Mouse (Mus musculus) thymus, adult 18-20 months (tissue): Measurements from ENCODE around the gene Stx7.

Experiments
- DNase-seq, 2 experiments: peaks; one replicate each; pipeline ENCODE4 v3.0.0; 2022; ENCODE audit warnings: mixed read lengths in 2 of 2

Stx7 gene

DNA sequence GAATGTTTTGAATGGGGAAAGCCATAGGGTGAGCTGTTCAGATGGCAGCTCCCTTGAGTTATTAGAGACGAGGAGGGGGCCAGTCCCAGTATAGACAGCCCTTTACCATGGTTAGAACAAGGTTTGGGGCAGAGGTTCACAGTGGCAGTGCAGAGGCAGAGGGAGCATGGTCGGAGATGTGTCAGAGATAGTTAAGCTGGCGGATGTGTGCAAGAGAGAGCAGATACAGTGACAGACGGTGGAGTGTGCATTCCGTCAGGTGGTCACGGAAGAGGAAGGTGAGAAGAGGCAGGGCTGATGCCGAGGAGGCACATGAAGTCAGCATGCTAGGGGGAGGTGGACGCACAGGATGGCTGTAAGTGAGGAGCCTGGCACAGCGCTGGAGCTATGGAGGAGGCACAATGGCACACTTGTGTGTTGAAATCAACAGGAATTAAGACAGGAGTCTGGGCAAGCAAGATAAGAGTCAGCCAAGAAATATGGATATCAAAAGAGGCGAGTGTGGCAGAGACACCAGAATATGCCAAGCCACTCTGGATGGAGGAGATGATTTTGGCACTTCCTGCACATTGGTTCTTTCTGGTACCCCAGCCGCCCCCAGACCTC is 19.0 kb downstream of the Stx7 start:
- DNase-seq: no peak

DNA sequence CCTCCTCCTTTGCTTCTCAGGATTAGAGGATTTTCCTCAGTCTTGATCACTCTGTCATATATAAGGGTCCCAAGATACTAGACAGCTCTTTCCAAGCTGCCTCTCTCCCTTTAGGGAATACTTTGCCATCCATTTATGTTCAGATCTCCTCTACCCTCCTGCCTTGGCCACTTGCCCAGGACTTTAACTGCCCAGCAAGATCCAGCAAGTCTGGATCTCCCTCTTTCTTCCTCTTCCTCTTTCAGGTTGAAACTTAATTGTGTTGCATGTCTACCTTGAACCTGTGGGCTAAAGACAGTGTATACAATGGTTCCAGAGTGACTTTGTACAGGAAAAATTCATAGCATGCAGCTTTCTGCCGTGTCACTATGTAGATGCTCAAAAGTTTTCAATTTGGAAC is 19.8 kb downstream of the Stx7 start:
- no peak for DNase-seq

DNA sequence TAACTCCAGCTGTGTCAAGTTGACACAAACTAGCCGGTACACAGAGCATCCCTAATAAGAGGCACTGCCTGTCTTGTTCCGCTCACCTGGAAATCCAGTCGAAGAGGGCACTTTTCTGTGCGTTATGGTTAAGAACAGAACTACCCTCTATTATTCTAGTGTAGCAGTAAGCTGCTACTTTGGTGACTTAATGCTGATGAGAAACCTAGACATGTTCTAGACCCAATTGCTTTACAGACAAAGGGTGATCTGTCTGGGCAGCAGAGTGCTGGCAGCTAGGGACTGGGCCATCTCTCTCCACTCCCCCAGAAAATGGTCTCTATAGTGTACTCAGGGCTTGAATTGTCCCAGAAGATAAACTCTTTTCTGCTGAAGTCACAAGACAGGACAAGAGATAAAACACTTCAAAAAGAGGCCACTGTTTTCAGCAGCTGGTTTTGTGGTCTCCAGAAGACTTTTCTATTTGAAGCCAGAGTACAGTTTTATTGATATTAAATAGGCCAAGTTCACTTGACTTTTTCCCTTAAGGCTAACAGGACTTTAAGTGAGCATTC is 22.9 kb downstream of the Stx7 start:
- no peak for DNase-seq

DNA sequence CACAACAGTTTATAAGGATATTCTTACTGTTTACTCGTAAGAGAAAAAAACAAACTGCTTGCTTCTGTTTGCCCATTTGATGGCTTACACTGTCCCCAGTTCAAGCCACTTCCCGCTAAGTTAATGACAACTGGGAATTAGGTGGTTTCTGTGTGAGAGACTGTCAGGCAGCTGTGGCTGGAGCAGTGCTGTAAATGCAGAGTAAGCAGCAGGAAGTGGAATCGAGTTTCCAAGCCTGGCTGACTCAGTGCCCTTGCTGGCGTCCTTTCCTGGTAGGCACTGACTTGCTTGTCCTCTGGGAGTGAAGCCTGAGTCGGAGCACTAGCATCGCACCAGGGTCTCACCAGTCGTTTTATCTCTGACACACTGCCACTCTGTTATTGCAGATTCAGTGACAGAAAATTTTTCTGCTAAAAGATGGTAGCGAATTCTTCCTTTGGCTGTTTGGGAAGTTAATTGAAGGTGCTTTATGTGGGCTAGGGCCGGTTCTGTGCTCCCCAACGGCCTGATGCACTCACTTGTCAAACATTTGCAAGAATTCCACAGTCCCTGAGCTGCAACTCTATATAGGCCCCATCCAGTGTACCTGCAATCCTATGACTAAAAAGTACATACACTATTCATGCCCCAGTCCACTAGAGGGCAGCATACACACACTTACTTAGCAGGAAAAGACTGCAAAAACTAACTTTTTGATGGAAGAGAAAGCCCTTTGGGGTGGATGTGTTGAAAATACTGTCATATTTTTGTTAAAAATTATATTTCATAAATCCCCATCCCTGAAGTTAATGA is 24.3 kb downstream of the Stx7 start:
- peak in 1 of 2 experiments; percentile 7 for DNase-seq

DNA sequence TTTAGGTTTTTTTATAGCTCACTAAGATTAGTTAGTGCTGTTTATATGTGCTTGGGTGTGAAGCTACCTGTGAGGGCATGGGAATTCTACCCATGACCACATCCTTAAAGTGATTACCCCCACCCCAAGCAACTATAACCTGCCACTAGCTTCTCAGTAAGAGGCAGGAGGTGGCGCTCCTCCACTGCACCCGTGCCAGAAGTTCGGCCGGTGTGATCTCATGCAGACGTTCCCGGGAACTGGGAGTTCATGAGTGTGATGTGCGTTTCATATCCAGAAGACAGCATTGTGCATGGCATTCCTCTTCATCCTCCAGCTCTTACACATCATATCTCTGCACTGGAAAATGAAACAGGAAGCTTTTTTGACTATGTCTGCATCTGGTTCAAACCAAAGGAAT is 41.3 kb downstream of the Stx7 start:
- DNase-seq: no peak

DNA sequence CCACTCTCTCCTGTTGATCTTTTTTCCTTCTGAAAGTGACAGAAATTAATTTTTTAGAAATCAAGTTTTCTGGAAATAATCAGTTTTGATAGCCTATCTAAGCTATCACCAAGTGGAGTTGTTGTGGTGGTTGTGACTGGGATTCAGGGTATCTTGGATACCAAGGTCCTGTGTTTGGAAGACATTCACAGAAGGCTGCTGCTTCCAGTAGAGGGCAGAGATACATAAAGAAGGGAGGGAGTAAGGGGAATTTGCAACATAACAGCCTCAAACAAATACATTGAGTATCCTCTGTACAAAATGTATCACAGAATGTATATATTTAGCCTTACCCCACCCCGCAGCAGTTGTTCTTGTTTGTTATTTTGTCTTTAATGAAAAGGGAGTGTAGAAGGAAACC is 42.9 kb downstream of the Stx7 start:
- DNase-seq: no peak

DNA sequence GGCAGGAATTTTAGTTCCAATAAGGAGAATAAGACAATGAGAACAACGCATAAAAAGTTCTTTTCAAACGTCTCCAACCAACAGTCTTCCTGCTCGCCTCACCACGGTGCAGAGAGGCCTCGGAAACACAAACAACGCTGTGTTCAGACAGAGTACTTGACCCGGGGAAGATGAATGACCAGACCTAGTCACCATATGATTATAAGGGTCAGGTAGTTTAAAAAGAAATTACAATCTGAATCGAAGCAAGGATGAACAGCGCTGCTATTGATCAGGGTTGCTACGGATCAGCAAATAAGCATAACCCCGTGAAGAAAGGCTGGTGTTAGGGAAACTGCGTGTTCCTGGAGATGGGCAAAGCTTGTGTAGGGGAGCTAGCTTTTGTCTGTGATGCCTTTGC is 50.2 kb downstream of the Stx7 start:
- DNase-seq: no peak

DNA sequence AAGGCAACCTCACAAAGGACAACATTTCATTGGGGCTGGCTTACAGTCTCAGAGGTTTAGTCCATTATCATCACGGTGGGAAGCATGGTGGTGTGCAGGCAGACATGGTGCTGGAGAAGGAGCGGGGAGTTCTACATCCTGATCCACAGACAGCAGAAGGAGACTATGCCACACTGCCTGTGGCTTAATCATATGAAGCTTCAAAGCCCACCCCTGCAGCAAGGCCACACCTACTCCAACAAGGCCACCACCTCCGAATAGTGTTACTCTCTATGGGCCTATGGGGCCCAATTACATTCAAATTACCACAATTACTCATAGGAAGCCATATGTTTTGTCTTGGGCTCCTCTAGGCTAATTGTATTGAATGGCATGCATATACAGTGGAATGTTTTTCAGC is 51.0 kb downstream of the Stx7 start:
- no peak for DNase-seq

DNA sequence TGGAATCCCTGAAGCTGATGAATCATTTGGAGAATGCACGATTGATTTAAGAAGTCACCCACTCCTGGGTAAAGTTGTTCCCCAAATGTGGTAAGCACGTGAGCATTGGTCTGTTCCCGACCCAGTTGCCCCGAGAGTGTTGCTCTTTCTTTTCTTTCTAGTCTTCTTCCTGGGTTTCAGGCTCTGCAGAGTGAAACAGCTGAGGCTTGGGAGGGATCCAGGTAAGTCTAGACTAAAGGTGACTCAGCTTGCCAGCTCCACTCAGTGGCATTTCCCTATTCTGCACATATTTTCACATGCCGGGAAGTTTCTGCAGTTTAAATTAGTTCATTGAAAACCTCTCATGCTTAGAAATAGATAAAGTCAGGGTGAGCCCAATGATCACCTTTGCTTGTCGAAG is 61.0 kb downstream of the Stx7 start:
- DNase-seq: no peak

DNA sequence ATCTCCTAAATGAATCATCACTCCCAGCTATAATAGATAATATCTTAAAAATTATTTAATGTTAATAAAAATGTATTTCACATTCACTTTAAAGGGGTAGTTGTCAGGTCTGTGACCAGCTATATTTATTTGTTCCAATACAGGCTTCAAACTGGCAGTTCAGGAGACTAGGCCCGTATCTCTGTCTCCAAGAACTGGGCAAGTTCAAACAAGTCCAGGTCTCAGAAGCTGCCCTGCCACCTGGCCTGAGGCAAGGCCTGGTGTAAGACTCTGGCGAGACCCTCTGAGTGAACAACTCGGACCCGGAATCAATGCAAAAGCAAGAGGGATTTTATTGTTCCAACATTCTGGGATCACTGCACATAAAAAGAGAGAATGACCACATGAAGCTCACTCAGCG is 64.2 kb downstream of the Stx7 start:
- no peak for DNase-seq

DNA sequence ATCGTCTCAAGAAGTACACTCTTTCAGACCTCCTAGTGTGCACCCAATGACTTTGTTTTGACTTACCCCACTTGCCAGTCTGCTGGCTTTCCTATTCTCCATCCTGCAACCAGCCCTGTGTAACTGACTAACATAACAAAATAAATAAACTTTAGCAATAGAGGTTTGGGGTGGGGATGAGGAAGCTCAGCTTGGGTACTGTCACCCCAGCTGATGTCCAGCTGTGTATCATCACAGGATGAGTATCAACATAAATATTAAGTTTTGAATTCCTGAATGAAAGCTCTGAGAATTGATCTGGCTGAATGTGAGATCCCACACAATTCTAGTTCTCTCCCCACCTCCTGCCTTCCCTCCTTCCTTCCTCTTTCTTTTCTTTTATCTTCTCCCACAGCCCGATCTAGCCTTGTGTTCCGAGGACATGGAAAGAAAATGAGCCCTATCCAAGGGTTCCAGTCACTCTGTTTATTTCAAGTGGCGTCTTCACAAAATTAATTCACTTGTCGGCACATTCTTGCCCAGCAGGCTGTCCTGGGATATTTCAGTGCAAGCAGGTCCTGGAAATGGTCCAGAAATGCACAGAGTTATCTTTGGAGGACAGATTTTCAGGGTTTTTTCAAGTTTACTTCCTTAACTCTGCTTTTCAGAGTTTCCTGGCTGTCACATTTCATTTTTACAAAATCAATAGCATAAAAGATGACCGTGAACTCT is 68.6 kb downstream of the Stx7 start:
- no peak for DNase-seq

DNA sequence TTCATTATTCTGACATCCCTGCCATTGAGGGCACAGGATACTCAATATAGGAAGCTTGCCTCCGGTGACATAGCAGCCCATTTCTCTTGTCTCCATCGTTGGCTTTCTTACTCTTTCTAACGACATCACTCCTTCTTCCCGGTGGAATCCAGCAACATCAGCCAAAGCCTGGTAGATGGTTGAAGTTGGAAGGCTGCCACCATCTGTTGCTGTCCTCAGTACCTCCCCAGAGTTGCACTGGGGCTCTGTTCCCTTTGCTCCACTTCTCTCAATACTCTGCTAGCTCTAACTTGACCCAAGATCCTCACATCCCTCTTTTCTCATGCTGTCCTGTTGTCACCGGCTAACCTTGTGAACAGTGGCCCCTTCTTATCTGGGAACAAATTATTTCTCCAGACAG is 71.8 kb downstream of the Stx7 start:
- DNase-seq: no peak

DNA sequence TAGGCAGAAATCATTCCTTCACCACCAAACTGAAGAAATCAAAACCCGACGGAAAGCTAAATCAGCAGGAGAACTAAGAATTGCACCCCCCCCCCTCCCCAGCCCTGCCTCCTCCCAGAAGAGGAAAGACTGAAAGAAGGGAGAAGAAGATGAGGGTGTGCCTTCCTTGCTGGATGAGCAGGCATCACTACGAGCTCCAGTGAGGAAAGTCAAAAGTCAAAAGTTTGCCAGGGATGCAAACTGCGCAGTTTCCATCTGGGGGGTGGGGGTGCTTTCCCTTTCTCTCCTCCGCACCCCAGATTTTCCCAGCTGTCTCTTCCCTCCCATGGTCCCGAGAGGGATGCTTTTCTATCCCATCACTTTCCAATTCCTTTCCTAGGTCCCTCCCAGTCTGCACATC is 73.8 kb downstream of the Stx7 start:
- no peak for DNase-seq

DNA sequence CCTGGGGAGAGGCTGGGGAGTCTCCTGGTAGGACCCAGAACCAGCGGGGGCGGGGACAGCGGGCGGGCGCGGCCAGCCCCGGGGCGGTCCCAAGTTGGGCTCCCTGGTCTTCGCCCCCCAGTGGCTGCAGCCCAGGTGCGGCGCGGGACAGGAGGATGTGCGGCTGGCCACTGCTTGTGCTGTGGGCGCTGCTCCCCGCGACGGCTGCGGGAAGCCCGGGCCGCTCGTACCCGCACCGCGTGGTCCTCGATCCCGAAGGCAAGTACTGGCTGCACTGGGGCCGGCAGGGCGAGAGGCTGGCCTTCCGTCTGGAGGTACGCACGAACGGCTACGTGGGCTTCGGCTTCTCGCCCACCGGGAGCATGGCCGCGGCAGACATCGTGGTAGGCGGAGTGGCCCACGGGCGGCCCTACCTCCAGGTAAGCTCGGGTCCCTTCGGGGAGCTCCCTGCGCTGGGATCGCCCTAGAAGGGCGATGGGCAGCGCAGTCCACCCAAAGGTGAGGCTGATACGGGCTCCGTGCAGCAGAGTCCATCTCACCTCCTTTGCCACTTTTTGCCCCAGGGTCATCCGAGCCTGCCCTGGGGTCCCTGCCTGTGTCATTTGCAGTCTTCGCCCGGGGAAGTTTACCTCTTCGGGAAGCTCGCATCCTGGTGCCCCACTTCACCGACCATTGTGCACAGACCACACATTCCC is 74.5 kb downstream of the Stx7 start, which contains the start of gene Moxd1:
TSS of gene Moxd1 (plus strand) at position 69 of the 695 bp plus-strand sequence.
- peak in 1 of 2 experiments; percentile 3 for DNase-seq

DNA sequence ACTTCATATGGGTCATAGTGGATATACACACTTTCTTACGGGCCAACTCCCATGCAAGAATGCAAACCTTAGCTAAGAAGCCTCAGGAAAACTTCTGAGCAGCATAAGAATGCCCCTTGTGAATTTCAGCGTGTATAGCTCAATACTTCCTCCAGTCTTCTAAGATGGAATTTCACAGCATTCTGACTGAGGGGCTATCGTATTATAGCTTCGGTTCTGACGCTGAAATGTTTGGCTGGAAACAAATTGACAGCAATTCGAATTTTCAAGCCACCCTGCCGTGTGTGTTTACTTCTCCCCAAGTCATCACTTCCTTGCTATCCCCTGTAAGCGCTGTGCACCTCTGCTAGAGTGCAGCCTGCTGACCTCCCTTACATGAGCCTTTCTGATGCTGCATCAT is 75.5 kb downstream of the Stx7 start:
- no peak for DNase-seq

DNA sequence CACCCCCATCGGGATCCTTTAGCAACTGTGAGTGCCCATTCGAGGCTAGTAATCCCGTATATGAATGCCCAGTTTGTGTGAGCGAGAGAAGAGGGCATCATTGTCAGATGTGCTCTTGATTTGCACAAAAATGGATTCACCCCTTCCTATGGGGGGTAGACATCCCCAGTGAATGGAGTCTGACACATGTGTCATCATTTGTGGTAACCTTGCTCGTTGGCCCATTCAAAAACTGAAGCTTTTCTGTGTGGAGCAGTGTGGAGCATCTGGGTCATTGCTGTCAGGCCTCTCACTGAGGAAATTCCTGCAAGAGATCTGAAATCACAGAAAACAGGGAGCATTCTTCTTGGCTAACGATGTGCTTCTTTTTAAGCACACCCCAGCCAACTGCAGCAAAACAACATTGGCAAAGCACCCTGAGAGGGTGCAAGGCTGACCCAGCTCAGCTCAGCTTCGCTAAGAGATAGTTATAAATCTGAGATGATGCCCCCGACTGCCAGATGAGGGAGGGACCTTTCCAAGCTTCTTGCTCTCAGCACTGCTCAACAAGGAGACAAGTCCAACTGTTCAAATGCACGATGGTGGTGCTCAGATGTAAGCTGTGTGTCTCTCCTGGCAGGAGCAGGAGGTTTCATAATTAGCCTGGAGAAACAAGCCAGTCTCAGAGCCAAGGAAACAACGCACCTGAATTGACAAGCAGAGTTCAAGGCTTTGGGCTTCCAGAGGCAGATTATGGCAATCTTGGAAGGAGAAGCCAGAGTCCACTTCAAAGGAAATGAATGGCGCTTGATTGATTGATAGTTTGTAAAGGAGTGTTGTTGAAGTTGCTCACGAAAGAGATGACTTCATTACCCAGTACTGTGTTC is 79.4 kb downstream of the Stx7 start:
- no peak for DNase-seq

DNA sequence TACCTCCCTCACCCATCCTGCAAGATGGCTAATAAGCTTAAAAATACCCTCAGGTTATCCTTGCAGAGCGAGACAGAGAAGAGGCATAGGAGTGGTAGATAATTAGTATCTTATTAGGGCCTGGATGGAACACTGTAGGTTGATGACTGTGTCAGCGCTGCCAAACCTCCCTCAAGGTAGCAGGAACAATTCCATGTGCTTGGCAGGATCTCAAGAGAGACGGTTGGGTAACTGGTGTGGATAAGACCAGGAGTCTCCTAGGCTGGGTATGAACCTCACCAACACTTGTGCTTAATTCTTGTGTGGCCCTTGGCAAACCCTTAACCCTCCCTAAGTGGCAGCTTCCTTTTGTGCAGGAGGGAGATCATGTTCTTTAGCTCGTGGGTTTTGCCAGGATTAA is 83.2 kb downstream of the Stx7 start:
- DNase-seq: no peak

DNA sequence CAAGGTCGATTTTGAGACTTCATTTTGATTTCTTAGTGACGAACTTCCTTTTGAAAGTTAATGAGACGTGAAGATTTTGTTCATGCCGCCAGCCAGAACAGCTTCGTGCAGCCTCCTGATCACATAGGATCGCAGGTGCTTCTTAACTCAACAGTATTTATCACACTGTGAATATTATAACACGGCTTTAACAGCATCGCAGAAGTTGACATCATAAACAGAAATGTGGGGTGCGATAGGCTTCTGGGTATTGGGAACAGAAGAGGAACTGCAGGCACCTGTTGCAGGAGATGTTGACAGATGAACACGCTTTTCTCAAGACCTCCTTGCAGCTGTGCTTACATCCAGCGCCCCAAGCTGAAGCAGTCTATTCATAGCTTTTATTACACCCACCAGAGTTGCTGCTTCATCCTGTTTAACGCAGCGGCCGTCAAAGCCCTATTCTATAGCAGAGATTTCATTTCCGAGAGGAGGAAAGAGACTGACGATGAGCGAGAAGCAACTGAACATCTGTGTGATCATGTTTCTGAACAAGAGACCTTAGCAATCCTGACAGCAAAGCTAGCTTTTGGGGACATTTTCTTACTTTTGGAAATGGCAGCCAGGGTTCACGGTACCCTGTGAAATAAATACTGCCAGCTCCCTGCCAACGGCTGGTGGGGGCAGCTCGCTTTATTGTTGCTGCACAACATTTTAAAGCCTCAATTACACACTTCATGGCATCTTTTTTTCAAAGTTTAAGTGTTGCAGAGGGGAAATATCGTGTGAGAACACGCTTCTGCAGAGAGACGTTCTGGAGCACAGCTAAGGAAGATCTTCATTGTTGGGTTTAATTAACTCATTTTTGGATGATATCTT is 86.6 kb downstream of the Stx7 start:
- no peak for DNase-seq
